Mouse (Mus musculus): ENCODE measurements around the gene Lipa. TPM values are rescaled to one million over a fixed set of nuclear protein-coding genes. Genes with fewer than 3 reads are reported as not detected.

Gene Lipa
- polyA plus RNA-seq, 1 experiment, result not detected

- no peak for TF ChIP-seq GATA1 (IDR thresholded peaks at IDR 0.05; ENCODE audit: low read length)
Observed at GRCm38 (mm10) chr19:34510717-34511116, 16.6 kb downstream of the Lipa start.

- no peak for TF ChIP-seq GATA1 (IDR thresholded peaks at IDR 0.05; ENCODE audit: low read length)
Observed at GRCm38 (mm10) chr19:34505161-34505721, 22.0 kb downstream of the Lipa start.

- no peak for TF ChIP-seq GATA1 (IDR thresholded peaks at IDR 0.05; ENCODE audit: low read length)
Observed at GRCm38 (mm10) chr19:34500763-34501162, 26.5 kb downstream of the Lipa start.

GRCm38 (mm10) chr19:34496353-34496752, 30.9 kb downstream of the Lipa start:
- no peak for TF ChIP-seq GATA1 (IDR thresholded peaks at IDR 0.05; ENCODE audit: low read length)

GRCm38 (mm10) chr19:34493859-34494258, 33.4 kb downstream of the Lipa start:
- no peak for TF ChIP-seq GATA1 (IDR thresholded peaks at IDR 0.05; ENCODE audit: low read length)

- no peak for TF ChIP-seq GATA1 (IDR thresholded peaks at IDR 0.05; ENCODE audit: low read length)
Observed at GRCm38 (mm10) chr19:34483547-34483946, 43.7 kb downstream of the Lipa start.

- TF ChIP-seq GATA1 (IDR thresholded peaks at IDR 0.05; ENCODE audit: low read length), result no peak
Observed at GRCm38 (mm10) chr19:34474991-34475971, 52.0 kb downstream of the Lipa start, which contains the start of gene Ch25h. Ch25h (minus strand) TSS chr19:34475164.

GRCm38 (mm10) chr19:34474228-34474990, 52.9 kb downstream of the Lipa start:
- no peak for TF ChIP-seq GATA1 (IDR thresholded peaks at IDR 0.05; ENCODE audit: low read length)

- TF ChIP-seq GATA1 (IDR thresholded peaks at IDR 0.05; ENCODE audit: low read length), result no peak
Observed at GRCm38 (mm10) chr19:34471703-34472102, 55.6 kb downstream of the Lipa start.

GRCm38 (mm10) chr19:34468794-34469193, 58.5 kb downstream of the Lipa start:
- no peak for TF ChIP-seq GATA1 (IDR thresholded peaks at IDR 0.05; ENCODE audit: low read length)

GRCm38 (mm10) chr19:34468216-34468615, 59.1 kb downstream of the Lipa start:
- TF ChIP-seq GATA1 (IDR thresholded peaks at IDR 0.05; ENCODE audit: low read length), result no peak

GRCm38 (mm10) chr19:34464453-34464852, 62.8 kb downstream of the Lipa start:
- TF ChIP-seq GATA1 (IDR thresholded peaks at IDR 0.05; ENCODE audit: low read length), result no peak

- TF ChIP-seq GATA1 (IDR thresholded peaks at IDR 0.05; ENCODE audit: low read length), result no peak
Observed at GRCm38 (mm10) chr19:34461451-34462019, 65.7 kb downstream of the Lipa start.

GRCm38 (mm10) chr19:34450784-34451370, 76.4 kb downstream of the Lipa start:
- TF ChIP-seq GATA1 (IDR thresholded peaks at IDR 0.05; ENCODE audit: low read length), result no peak

- TF ChIP-seq GATA1 (IDR thresholded peaks at IDR 0.05; ENCODE audit: low read length), result no peak
Observed at GRCm38 (mm10) chr19:34448851-34449250, 78.4 kb downstream of the Lipa start.

Measured in G1E-ER4 (cell line).